Mouse (Mus musculus) E14TG2a.4 (cell line): ENCODE measurements around the gene Ccsap.

Source experiments
- CTCF ChIP-seq: conservative IDR thresholded peaks from 2 replicates; pipeline ENCODE4 v1.5.1; 2014; ENCODE audit warnings: low read length
- NANOG ChIP-seq: IDR thresholded peaks from 2 replicates; pipeline ENCODE4 v1.6.1; 2014; ENCODE audit warnings: borderline replicate concordance, low read length, mixed read lengths
- POU5F1 ChIP-seq: IDR thresholded peaks from 2 replicates; pipeline ENCODE4 v1.6.1; 2014; ENCODE audit warnings: low read length, borderline replicate concordance

DNA sequence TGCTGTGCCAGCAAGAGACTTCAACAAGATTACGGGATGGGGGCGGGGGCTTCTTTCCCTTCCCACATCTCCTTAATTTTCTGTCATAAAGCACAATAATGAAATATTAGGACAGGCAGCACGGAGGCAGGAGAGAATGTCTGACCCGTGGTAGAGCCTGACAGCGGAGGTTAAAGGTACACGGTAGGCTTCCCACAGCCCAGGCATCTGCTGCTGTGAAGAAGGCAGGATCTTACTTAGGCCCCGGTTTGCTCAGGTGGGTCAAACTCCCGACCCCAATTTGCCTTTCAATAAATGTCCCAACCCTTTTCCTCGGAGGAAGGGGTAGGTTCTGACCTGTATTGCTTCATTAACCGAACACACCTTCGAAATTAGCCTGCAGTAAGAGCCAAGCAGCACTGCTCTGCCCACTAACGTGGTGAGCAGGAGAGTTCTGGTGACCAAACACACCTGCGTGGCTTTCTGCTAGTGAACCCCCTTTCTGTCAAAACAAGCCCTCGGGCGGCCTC, 54.7 kb downstream of the Ccsap start:
- TF ChIP-seq CTCF (no peak), POU5F1 (no peak), NANOG (no peak)
